Mouse (Mus musculus): ENCODE results near the gene P3h2. TPM values are rescaled to one million over a fixed set of nuclear protein-coding genes. Genes with fewer than 3 reads are reported as not detected.

P3h2 gene
- total RNA-seq, 2 experiments from 2014 or later, result 4.4 TPM

- DNase-seq (ENCODE audit: low spot score), result no peak
- intact Hi-C loops (cut with DNase I), result no loop called here
Measured at GRCm38 (mm10) chr16:26005811-26006210, 99.8 kb downstream of the P3h2 start.

DNA sequence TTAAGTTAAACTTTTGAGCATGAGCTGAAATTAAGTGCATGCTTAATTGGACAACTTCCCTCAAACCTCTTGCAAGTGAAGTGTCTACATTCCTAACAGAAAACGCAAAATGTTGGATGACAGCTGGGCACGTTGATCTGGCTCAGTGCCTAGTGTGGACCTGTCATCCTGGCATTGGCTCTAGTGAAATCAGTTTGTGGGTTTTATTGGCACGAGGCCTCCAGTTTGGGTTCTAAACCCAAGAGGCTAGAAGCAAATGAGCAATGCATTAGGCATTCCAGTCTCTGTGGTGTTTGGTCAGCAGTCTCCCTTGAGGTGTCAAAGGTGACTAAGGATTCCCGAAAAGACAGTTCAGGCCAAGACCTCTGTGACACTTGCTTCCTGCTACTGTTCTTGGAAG is 102.3 kb downstream of the P3h2 start:
- intact Hi-C loops (cut with DNase I), result no loop called here
- no peak for DNase-seq (ENCODE audit: low spot score)

- DNase-seq (ENCODE audit: low spot score), result no peak
- intact Hi-C loops (cut with DNase I), result no loop called here
Measured at GRCm38 (mm10) chr16:26002848-26003247, 102.7 kb downstream of the P3h2 start.

GRCm38 (mm10) chr16:25994605-25995004 is 111.0 kb downstream of the P3h2 start:
- DNase-seq (ENCODE audit: low spot score), result no peak
- intact Hi-C loops (cut with DNase I), result no loop called here

- DNase-seq (ENCODE audit: low spot score), result no peak
- intact Hi-C loops (cut with DNase I), result no loop called here
Measured at GRCm38 (mm10) chr16:25987221-25987620, 118.4 kb downstream of the P3h2 start.

DNA sequence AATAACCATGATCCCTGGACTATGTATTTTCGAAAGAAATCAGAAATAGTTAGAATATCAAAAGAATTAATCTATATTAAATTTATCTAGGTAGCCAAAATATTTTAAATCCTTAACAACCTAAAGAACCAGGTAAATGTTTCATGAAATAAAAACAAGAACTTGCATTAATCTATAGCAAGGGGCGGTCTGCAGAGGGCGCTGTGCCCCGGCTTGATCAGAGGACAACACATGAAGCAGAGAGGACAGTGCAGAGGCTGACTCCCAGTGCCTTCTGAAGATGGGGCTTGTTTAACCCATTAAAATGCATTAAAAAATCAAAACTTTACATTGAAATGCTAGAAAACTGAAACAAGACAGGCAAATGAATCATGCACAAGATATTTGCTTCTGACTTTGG is 121.9 kb downstream of the P3h2 start:
- DNase-seq (ENCODE audit: low spot score), result no peak
- intact Hi-C loops (cut with DNase I), result no loop called here

DNA sequence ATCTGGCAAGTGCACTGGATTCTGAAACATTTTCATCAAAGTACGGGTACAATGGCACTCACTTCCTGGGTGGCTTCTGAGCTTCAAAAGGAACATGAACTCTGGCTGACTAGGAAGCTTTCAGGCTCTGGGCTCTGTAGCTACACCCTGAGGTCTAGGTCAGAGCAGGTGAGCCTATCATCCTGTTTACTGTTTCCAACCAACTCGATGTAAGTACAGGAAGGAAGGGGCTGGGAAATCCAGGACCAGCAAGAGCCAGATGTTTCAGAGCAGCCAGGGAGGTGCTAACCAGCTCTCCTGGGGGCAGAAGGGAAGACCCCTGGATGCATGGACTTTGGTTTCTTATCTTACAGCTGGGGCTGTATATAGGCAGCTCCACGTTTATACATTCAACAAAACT is 126.5 kb downstream of the P3h2 start:
- no peak for DNase-seq (ENCODE audit: low spot score)
- intact Hi-C loops (cut with DNase I), result no loop called here

DNA sequence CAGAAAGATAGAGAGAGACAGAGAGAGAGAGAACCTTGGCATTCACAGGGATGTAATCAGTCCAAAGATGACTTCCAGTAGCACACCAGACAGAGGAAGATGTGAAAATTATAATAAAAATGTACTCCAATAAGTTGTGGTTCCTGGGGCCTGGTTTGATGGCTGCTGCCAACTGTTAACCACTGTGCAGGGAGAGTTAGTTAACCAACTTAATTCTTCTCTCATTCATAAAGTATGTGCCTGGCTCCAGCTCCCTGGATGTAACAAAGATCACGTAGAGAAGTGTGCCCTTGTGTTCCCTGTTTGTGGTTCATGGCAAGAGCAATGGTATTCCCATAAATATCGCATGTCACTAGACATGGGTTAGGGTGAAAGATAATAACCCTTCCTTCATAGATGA is 128.4 kb downstream of the P3h2 start:
- intact Hi-C loops (cut with DNase I), result no loop called here

DNA sequence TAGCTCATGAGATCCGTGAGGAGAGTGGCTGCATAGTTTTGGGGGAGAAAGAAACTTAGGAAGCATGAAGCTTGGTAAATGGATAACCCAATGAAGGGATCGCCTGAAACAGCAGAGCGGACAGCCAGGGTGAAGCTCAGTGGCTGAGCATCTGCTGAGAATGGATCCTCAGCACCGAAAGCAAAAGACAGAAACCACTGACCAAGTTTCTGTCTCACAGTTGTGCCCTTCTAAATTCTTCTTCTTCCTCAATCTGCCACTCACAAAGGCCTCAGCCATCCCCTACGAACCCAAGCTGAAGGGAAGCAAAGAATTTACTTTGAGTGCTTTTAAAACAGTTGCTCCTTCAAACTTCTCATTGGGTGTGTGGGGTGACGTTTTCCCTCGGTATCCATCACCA is 134.3 kb downstream of the P3h2 start:
- intact Hi-C loops (cut with DNase I), result no loop called here
- DNase-seq (ENCODE audit: low spot score), result no peak

More for the DNA sequence above, 128.4 kb downstream of the P3h2 start:
- DNase-seq (ENCODE audit: low spot score), result no peak

DNA sequence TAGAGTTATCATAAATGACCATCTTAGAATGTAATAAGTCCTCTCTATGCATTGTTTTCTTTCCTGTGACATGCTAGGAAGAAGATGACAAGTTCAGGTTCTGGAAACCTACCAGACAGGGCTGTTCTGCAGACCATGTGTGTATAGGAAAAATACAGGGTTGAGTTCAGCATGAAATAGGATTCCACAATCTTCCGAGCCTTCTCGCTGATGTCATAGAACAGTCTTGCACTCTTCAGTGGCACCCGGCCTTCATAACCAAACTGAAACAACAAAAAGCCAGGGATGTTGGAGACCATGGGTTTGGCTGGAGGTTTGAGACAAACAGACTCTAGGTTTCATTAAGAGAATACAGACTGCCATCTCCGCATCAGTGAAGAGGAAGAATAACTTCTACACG is 134.9 kb downstream of the P3h2 start:
- no peak for DNase-seq (ENCODE audit: low spot score)
- intact Hi-C loops (cut with DNase I), result no loop called here

DNA sequence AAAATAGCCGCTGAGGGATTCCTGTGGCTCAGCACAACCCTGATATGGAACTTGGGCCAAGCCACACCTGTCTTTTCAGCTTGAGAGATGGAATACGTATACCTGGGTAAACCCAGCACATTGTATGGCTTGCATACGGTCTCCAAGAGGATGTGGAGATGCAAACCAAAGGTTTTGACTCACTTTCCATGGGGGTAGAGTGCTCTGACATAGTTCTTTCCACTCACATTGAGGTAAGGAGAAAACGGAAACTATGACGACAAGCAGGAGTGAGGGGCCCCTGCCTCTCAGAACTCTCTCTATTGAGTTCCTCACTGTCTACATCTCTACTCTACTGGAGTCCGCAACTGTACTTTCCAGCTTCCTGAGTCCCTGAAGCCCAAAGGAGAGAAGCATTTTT is 135.4 kb downstream of the P3h2 start:
- intact Hi-C loops (cut with DNase I), result no loop called here
- DNase-seq (ENCODE audit: low spot score), result no peak

GRCm38 (mm10) chr16:25967297-25967696 is 138.3 kb downstream of the P3h2 start:
- no peak for DNase-seq (ENCODE audit: low spot score)
- intact Hi-C loops (cut with DNase I), result loop anchor here (1.0 to 10.0 kb wide), 4 partner anchors 138 to 1178 kb away; partner anchors contain the start of genes Cldn1 and P3h2

GRCm38 (mm10) chr16:25963856-25964255 is 141.7 kb downstream of the P3h2 start:
- intact Hi-C loops (cut with DNase I), result loop anchor here (10.0 kb wide), 2 partner anchors 141 to 1181 kb away; partner anchors contain the start of gene P3h2
- no peak for DNase-seq (ENCODE audit: low spot score)

DNA sequence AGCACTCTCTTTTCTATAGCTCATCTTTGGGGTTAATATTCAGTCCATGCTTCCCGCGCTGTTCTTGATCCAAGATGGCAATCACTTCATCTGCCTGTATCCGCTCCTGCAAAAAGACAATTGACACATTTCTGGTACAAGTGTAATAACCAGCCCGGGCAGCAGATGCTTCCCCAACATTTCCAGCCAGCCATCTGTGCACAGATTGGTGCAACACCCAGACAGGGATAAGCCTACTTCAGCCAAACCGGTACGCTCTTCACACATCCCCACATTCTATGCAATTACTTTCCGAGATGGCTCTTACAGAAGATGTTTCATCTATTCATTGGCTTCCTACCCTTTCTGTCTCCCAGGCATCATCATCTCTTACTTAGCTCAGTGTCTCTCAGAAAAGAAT is 145.2 kb downstream of the P3h2 start:
- intact Hi-C loops (cut with DNase I), result loop anchor here (10.0 kb wide), 2 partner anchors 144 to 1184 kb away; partner anchors contain the start of gene P3h2
- DNase-seq (ENCODE audit: low spot score), result no peak

GRCm38 (mm10) chr16:25959929-25960328 is 145.7 kb downstream of the P3h2 start:
- intact Hi-C loops (cut with DNase I), result loop anchor here (10.0 kb wide), 2 partner anchors 145 to 1185 kb away; partner anchors contain the start of gene P3h2
- no peak for DNase-seq (ENCODE audit: low spot score)

- DNase-seq (ENCODE audit: low spot score), result no peak
Measured at GRCm38 (mm10) chr16:25958650-25959238, 146.8 kb downstream of the P3h2 start.

GRCm38 (mm10) chr16:25958213-25958612 is 147.4 kb downstream of the P3h2 start:
- intact Hi-C loops (cut with DNase I), result no loop called here
- DNase-seq (ENCODE audit: low spot score), result no peak

More at GRCm38 (mm10) chr16:25958650-25959238, 146.8 kb downstream of the P3h2 start:
- intact Hi-C loops (cut with DNase I), result no loop called here

- intact Hi-C loops (cut with DNase I), result no loop called here
Measured at GRCm38 (mm10) chr16:25956831-25957230, 148.8 kb downstream of the P3h2 start.

DNA sequence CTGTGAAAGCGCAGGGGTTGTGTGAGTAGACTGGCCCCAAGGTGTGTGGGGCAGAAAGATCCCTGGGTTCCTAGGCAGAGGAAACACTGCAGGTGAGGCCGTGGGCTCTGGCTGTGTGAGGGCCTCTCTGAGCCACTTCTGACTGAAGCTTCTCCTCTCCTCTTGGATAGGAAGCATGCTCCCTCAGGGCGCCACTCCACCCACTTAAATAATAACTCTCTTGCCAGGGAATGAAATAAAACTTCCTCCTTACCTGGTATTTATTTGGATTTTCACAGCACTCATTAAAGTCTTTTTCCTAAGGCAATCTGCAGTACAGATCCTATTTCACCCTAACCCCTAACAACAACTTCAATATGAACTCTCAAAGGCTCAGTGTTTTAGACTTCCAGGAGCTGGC is 151.0 kb downstream of the P3h2 start:
- DNase-seq (ENCODE audit: low spot score), result no peak
- intact Hi-C loops (cut with DNase I), result no loop called here

More at GRCm38 (mm10) chr16:25956831-25957230, 148.8 kb downstream of the P3h2 start:
- DNase-seq (ENCODE audit: low spot score), result no peak

DNA sequence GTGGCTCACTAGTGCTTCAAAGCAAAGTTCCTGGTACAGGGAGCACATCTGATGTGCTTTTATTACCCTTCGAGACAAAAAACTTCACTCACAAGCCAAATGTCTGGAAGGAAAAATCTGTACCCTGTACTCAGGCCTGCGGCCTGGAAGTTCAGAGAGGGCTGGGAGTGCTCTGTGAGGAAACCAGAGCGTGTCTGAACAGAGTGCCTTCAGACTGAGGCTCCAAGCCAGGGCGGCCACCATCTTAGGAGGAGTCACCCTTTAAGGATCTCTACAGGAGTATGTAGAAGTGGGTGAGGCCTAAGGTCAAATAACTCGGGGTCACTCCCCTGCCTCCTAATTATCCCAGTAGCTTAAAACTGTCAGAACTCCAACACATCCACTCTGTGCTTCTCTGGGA is 152.2 kb downstream of the P3h2 start:
- intact Hi-C loops (cut with DNase I), result no loop called here
- DNase-seq (ENCODE audit: low spot score), result no peak

DNA sequence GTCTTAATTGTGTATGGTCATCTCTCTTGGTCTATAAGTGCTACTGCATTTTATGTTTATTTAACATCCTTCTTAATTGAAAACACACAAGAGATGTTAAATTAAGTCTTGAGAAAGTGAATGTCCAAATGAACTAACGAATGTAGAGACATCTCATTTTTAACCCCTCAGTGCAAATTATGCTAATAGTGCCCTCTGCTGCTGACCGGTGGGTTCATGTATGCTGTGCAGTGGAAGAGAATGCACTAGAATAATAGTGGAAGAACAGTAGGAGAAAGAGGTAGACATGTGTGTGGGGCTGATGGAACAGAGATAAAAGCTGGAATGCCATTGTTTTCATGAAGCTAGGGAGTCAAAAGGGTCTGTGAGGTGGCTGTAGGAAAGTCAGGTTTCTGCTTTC is 153.6 kb downstream of the P3h2 start:
- no peak for DNase-seq (ENCODE audit: low spot score)
- intact Hi-C loops (cut with DNase I), result loop anchor here (1.0 kb wide), 1 partner anchor 576 kb away; no protein-coding TSS in a partner anchor

DNA sequence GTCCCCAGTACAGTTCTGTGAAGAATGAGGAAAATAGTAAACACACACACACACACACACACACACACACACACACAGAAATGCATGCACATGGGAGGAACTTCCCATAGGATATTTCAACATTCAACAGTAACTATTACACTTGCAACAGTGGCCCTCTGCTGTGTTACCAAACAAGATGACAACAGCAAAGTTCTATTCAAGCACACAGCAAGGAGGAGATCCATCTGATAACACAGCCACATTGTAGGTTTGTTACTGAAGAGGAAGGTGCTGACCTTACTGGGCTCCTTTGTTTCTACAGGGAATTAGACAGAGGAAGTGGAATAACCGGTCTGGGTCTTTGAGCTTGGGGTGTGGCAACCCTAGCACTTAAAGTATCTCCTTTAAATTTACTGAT is 157.5 kb downstream of the P3h2 start:
- no peak for DNase-seq (ENCODE audit: low spot score)
- intact Hi-C loops (cut with DNase I), result loop anchor here (10.0 kb wide), 1 partner anchor 263 kb away; the partner anchor contains the start of gene Trp63
